Mouse (Mus musculus): ENCODE data around the gene Cdc42se2. TPM values are rescaled to one million over a fixed set of nuclear protein-coding genes. Genes with fewer than 3 reads are reported as not detected.

Cdc42se2 gene
- total and polyA plus RNA-seq, 3 experiments = 97.4 to 227 (median 99.1) TPM

GRCm38 (mm10) chr11:54787488-54788474 lies at the start of gene Cdc42se2 (continued):
- 0 out of 2 replicates have a peak, but pooled peaks have one; percentile 36 for TF ChIP-seq TBP (conservative IDR thresholded peaks at IDR 0.05; ENCODE audit: low read depth, low read length)

- Histone ChIP-seq H3K27me3 (replicated peaks) (no peaks in the 10 kb centered on the region), H3K9me3 (replicated peaks; ENCODE audit: low read length) (peaks cover 6% of the 10 kb centered on the region), H3K36me3 (replicated peaks in 1 of 2; ENCODE audit: control insufficient read depth in 1 of 2, insufficient read depth in 1 of 2, low read length in 1 of 2) (peaks cover 5 to 19% of the 10 kb centered on the region in 2 experiments), H3K27ac (ENCODE audit: insufficient read depth, low read depth) (no peak overlapping the region), H3K4me2 (ENCODE audit: insufficient read depth, low read depth, poor library complexity, severe bottlenecking) (no peak overlapping the region), H3K4me3 (replicated peaks in 1 of 3; ENCODE audit: low read depth in 2 of 3, low read length in 2 of 3, poor library complexity in 1 of 3) (no peak overlapping the region), H3K79me2 (replicated peaks; ENCODE audit: control insufficient read depth, extremely low read depth, insufficient read depth, poor library complexity, severe bottlenecking) (no peaks in the 10 kb centered on the region), H3K4me1 (ENCODE audit: control insufficient read depth in 1 of 2, insufficient read depth in 2 of 2) (peaks cover 5 to 7% of the 10 kb centered on the region in 2 experiments; a peak in 2 of 4 replicates), H3K9ac (ENCODE audit: insufficient read depth, low read depth) (no peak overlapping the region)
- in situ Hi-C loops (cut with MboI; ENCODE audit: low pct_ligation_motif_present, low pct_unique_long_range_greater_than_20kb, low sequenced_read_pairs) (no loop called here), dilution Hi-C loops (cut with MboI; ENCODE audit: extremely low pct_ligation_motif_present, extremely low pct_unique_long_range_greater_than_20kb, low sequenced_read_pairs) (no loop called here)
- DNase-seq (ENCODE audit: extremely low read depth) = no peak
- no peak for TF ChIP-seq IRF4 (IDR thresholded peaks at IDR 0.05; ENCODE audit: low read depth, low read length)
- TF ChIP-seq EP300 (IDR thresholded peaks at IDR 0.05; ENCODE audit: low read length) = no peak
- TF ChIP-seq ZC3H11A (IDR thresholded peaks at IDR 0.05; ENCODE audit: low read depth, low read length) = no peak
These were observed 48.6 kb upstream of the Cdc42se2 start for GRCm38 (mm10) chr11:54836106-54836505.

- Histone ChIP-seq H3K4me2 (ENCODE audit: insufficient read depth, low read depth, poor library complexity, severe bottlenecking) (no peak overlapping the region), H3K27ac (ENCODE audit: insufficient read depth, low read depth) (no peak overlapping the region), H3K36me3 (replicated peaks in 1 of 2; ENCODE audit: control insufficient read depth in 1 of 2, insufficient read depth in 1 of 2, low read length in 1 of 2) (peaks cover 0 to 5% of the 10 kb centered on the region in 2 experiments), H3K27me3 (replicated peaks) (no peaks in the 10 kb centered on the region), H3K9me3 (replicated peaks; ENCODE audit: low read length) (peaks cover under 1% of the 10 kb centered on the region), H3K79me2 (replicated peaks; ENCODE audit: control insufficient read depth, extremely low read depth, insufficient read depth, poor library complexity, severe bottlenecking) (no peaks in the 10 kb centered on the region), H3K4me1 (ENCODE audit: control insufficient read depth in 1 of 2, insufficient read depth in 2 of 2) (peaks cover 5 to 7% of the 10 kb centered on the region in 2 experiments; a peak in 2 of 4 replicates), H3K4me3 (replicated peaks in 1 of 3; ENCODE audit: low read depth in 2 of 3, low read length in 2 of 3, poor library complexity in 1 of 3) (no peak overlapping the region), H3K9ac (ENCODE audit: insufficient read depth, low read depth) (no peak overlapping the region)
- in situ Hi-C loops (cut with MboI; ENCODE audit: low pct_ligation_motif_present, low pct_unique_long_range_greater_than_20kb, low sequenced_read_pairs) = no loop called here
- dilution Hi-C loops (cut with MboI; ENCODE audit: extremely low pct_ligation_motif_present, extremely low pct_unique_long_range_greater_than_20kb, low sequenced_read_pairs) = no loop called here
- TF ChIP-seq TCF12 (IDR thresholded peaks at IDR 0.05; ENCODE audit: low read depth, low read length) (no peak), GABPA (IDR thresholded peaks at IDR 0.05; ENCODE audit: insufficient replicate concordance, low read depth, low read length) (no peak)
- no peak for DNase-seq (ENCODE audit: extremely low read depth)
These were observed 47.1 kb upstream of the Cdc42se2 start for GRCm38 (mm10) chr11:54834596-54834995.

- no peaks in the 10 kb centered on the region for H3K27me3 ChIP-seq (replicated peaks)
- H3K79me2 ChIP-seq (replicated peaks; ENCODE audit: control insufficient read depth, extremely low read depth, insufficient read depth, poor library complexity, severe bottlenecking) = no peaks in the 10 kb centered on the region
- H3K9me3 ChIP-seq (replicated peaks; ENCODE audit: low read length) = no peaks in the 10 kb centered on the region
- no peak overlapping the region for H3K27ac ChIP-seq (ENCODE audit: insufficient read depth, low read depth)
- no peak overlapping the region for H3K4me3 ChIP-seq (replicated peaks in 1 of 3; ENCODE audit: low read depth in 2 of 3, low read length in 2 of 3, poor library complexity in 1 of 3)
- peaks cover 0 to 1% of the 10 kb centered on the region in 2 experiments for H3K36me3 ChIP-seq (replicated peaks in 1 of 2; ENCODE audit: control insufficient read depth in 1 of 2, insufficient read depth in 1 of 2, low read length in 1 of 2)
- dilution Hi-C loops (cut with MboI; ENCODE audit: extremely low pct_ligation_motif_present, extremely low pct_unique_long_range_greater_than_20kb, low sequenced_read_pairs) = no loop called here
- in situ Hi-C loops (cut with MboI; ENCODE audit: low pct_ligation_motif_present, low pct_unique_long_range_greater_than_20kb, low sequenced_read_pairs) = no loop called here
- no peak overlapping the region for H3K9ac ChIP-seq (ENCODE audit: insufficient read depth, low read depth)
- TF ChIP-seq UBTF (IDR thresholded peaks at IDR 0.05; ENCODE audit: low read depth, low read length) = no peak
- H3K4me1 ChIP-seq (ENCODE audit: control insufficient read depth in 1 of 2, insufficient read depth in 2 of 2) = peaks cover 5 to 7% of the 10 kb centered on the region in 2 experiments; a peak in 2 of 4 replicates
- H3K4me2 ChIP-seq (ENCODE audit: insufficient read depth, low read depth, poor library complexity, severe bottlenecking) = no peak overlapping the region
- DNase-seq (ENCODE audit: extremely low read depth) = no peak
These were observed 46.4 kb upstream of the Cdc42se2 start for GRCm38 (mm10) chr11:54833833-54834232.
